Mouse (Mus musculus): ENCODE data around the gene Cnot4.

- TF ChIP-seq POLR2A (IDR thresholded peaks at IDR 0.05; ENCODE audit: low read depth, low read length) (no peak), CTCF (IDR thresholded peaks at IDR 0.05; ENCODE audit: extremely low read depth, insufficient read length, insufficient replicate concordance, low read depth, low read length) (no peak)
Measured at GRCm38 (mm10) chr6:35134844-35135243, 1.3 kb upstream of the Cnot4 start.

Data from small intestine, adult 2 months (tissue).